Mouse (Mus musculus) liver, embryonic 12.5 days (tissue): ENCODE measurements around the gene Zfhx3. TPM values are rescaled to one million over a fixed set of nuclear protein-coding genes. Genes with fewer than 3 reads are reported as not detected.
A peak's percentile ranks its signal among the peaks of the same experiment; 100 is the strongest.

ENCODE experiments used
- ATAC-seq: fragments of 200-750 bp; cut with Nextera tagmentation; 2 replicates; pipeline ENCODE4 v1.8.0; 2017; ENCODE audit warnings: moderate number of reproducible peaks, mild to moderate bottlenecking, moderate library complexity
- H3K27ac ChIP-seq: fragments of 300-500 bp; sonication (generic); 2 replicates; pipeline ENCODE4 v1.5.1; 2016; ENCODE audit warnings: mild to moderate bottlenecking
- H3K27me3 ChIP-seq: fragments of 300-500 bp; sonication (generic); replicated peaks from 2 replicates; pipeline ENCODE4 v1.6.1; 2016; ENCODE audit warnings: mild to moderate bottlenecking, moderate library complexity
- H3K36me3 ChIP-seq: fragments of 300-500 bp; sonication (generic); 2 replicates; pipeline ENCODE4 v1.6.1; 2016; ENCODE audit warnings: mild to moderate bottlenecking, moderate library complexity
- H3K4me1 ChIP-seq: fragments of 300-500 bp; sonication (generic); 2 replicates; pipeline ENCODE4 v1.6.1; 2016
- H3K4me2 ChIP-seq: fragments of 300-500 bp; sonication (generic); 2 replicates; pipeline ENCODE4 v1.6.1; 2016; ENCODE audit warnings: mild to moderate bottlenecking, moderate library complexity
- H3K4me3 ChIP-seq: fragments of 300-500 bp; sonication (generic); 2 replicates; pipeline ENCODE4 v1.5.1; 2016; ENCODE audit warnings: mild to moderate bottlenecking, moderate library complexity
- H3K9ac ChIP-seq: fragments of 300-500 bp; sonication (generic); 2 replicates; pipeline ENCODE4 v1.6.1; 2016; ENCODE audit warnings: mild to moderate bottlenecking, moderate library complexity
- H3K9me3 ChIP-seq: fragments of 300-500 bp; sonication (generic); replicated peaks from 2 replicates; pipeline ENCODE4 v1.6.1; 2016; ENCODE audit warnings: mild to moderate bottlenecking, moderate library complexity
- WGBS: fragments of 180-500 bp; shearing (Covaris S2); methylation state at CpG from one replicate; pipeline ENCODE4 v1.1.7; 2016; ENCODE audit not compliant: insufficient replicate concordance; 5-methylcytosine and 5-hydroxymethylcytosine counted together
- polyA plus RNA-seq: library from polyadenylated mRNA; unstranded; fragments of >200 nt; fragmentation: Nextera tagmentation; extraction: Ambion mirVana; gene quantifications from 2 replicates; pipeline ENCODE4 v1.2.1, GENCODE M21; 2016

Zfhx3 gene
- polyA plus RNA-seq, 1 experiment from 2014 or later = 2.4 TPM

DNA sequence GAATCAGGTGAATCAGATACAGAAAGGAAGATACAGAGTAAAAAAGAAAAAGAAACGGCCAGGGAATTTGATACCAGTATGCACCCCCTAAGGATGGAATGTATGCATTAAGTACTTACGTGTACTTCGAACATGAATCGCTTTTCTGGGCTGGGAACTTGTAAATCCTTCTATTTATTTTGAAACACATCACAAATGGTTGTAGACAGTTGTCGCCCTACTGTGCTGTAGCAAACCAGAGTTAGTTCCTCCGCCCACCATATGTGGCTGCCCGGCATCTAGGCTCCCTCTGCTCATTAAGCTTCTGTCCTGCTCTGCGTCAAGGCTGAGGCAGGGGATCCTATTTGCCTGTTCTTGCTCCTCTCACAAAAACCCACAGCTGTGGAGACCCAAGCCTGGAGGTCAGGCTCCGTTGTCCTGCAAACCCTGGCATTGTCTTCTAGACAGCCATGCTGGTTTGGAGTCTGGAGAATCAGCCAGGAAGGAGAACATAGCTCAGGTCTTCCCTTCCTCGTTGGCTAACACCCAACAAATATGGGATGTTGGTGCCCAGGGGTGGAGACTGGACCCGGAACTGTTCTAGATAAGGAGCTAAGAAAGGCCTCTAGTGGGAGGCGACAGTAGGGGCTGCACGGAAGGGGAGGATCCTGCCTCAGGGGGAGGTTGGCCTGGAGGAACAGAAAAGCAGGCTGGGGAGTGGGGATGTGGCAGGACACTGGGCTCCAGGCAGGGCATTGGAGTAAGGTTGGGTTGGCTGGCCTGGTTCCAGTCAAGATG is 925.2 kb downstream of the Zfhx3 start:
- Histone ChIP-seq H3K4me3 (no peak overlapping the region), H3K9ac (no peak overlapping the region), H3K4me2 (peak overlapping the region; percentile 34), H3K9me3 (no peaks in the 10 kb centered on the region), H3K36me3 (no peaks in the 10 kb centered on the region), H3K27ac (no peak overlapping the region; the same call in 1 of the 2 replicates), H3K4me1 (peaks cover 27% of the 10 kb centered on the region), H3K27me3 (no peaks in the 10 kb centered on the region)
- peak; percentile 76; the same call in 1 of the 2 replicates for ATAC-seq
- 53% methylated on average over 13 of the region's 13 CpGs for WGBS

DNA sequence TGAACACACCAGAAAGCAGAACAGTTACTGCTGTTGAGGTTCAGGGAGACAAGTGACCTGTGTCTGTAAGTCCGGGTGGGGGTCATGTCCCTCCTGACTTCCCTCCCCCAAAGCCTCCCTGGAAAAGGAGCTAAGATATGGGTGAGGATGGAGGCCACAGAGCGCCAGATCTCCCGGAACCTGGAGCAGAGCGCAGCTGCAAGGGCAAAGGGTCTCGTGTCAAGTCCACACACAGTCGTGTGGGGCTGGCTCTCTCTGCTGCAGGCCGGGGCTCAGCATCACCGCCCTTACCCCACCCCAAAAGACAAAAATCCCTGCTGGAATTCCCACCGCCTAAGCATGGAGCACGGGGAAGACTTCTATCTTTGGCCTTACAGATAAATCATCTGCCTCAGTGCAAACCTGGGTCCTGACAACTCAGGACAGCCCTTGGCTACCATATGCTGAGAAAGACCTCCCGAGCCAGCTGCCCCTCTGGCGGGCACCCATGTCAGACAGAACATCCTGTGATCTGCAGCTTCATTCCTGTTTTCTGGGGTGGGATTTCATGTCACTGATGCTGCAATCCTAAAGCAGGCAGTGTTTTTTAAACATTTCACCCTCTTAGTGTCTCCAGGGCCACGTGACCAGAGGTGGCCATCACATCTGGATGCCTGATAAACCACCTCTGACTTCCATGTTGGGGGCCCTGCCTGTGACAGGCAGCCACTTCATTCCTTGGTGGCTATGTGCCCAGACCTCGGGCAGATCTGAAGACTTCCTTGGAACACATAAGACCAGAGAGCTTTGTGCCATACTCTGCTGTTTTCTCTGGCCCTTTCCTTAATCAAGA is 926.0 kb downstream of the Zfhx3 start:
- Histone ChIP-seq H3K9ac (no peak overlapping the region), H3K4me3 (no peak overlapping the region)

DNA sequence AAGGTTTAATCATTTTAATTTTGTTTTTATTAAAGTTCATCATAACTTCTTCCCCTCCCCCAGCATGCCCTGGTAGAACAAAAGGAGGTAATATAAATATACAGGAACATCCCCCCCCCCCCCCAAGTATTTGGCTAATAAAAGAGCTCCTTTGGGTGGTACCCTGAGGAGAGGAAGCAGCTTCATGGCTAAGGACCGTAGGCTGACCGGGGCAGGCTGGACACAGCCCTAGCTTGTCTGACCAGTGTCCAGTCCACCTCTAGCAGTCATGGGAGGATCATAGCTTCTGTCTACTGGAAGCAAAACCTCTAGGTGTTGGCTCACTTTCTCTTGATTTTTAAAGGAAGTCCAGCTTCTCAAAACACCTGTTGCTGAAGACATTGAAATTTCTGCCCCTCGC is 927.0 kb downstream of the Zfhx3 start:
- no peaks in the 10 kb centered on the region for H3K9me3 ChIP-seq
- no peak overlapping the region for H3K27ac ChIP-seq
- H3K4me2 ChIP-seq = no peak overlapping the region
- H3K9ac ChIP-seq = no peak overlapping the region
- WGBS = 70% methylated on average over 3 of the region's 3 CpGs
- ATAC-seq = no peak
- H3K27me3 ChIP-seq = no peaks in the 10 kb centered on the region
- H3K36me3 ChIP-seq = no peaks in the 10 kb centered on the region; the same call in 1 of the 2 replicates
- H3K4me3 ChIP-seq = no peak overlapping the region
- peaks cover 27% of the 10 kb centered on the region for H3K4me1 ChIP-seq

More for the DNA sequence above, 926.0 kb downstream of the Zfhx3 start:
- Histone ChIP-seq H3K27ac (0 out of 2 replicates have a peak overlapping the region, but pooled peaks have one; percentile 32), H3K4me1 (peaks cover 27% of the 10 kb centered on the region), H3K4me2 (peak overlapping the region; percentile 34), H3K9me3 (no peaks in the 10 kb centered on the region), H3K27me3 (no peaks in the 10 kb centered on the region), H3K36me3 (no peaks in the 10 kb centered on the region)
- no peak for ATAC-seq
- WGBS = 72% methylated on average over 13 of the region's 14 CpGs

DNA sequence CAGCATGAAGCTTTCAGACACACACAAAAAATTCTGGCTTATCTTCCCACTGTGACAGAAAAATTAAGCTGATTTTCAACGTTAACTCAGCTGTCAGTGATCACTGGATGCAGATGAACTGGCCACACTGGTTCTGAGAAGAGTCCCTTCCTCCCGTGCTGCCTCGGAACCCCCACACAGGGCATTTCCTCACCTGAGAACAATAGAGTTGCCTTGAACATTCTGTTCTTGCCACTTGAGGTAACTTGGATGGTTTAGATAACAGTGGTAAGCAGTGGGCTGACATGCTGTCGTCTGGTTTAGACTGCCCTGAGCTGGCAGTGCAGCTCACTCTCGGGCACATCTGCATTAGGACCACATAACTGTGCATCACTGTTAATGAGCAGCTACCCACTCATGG is 927.5 kb downstream of the Zfhx3 start:
- H3K27ac ChIP-seq = no peak overlapping the region
- no peaks in the 10 kb centered on the region for H3K27me3 ChIP-seq
- no peaks in the 10 kb centered on the region; the same call in 1 of the 2 replicates for H3K36me3 ChIP-seq
- H3K4me2 ChIP-seq = no peak overlapping the region
- no peaks in the 10 kb centered on the region for H3K9me3 ChIP-seq
- no peak for ATAC-seq
- no peak overlapping the region for H3K9ac ChIP-seq
- no peak overlapping the region for H3K4me3 ChIP-seq
- 50% methylated on average over 5 of the region's 5 CpGs for WGBS
- H3K4me1 ChIP-seq = peaks cover 27% of the 10 kb centered on the region

DNA sequence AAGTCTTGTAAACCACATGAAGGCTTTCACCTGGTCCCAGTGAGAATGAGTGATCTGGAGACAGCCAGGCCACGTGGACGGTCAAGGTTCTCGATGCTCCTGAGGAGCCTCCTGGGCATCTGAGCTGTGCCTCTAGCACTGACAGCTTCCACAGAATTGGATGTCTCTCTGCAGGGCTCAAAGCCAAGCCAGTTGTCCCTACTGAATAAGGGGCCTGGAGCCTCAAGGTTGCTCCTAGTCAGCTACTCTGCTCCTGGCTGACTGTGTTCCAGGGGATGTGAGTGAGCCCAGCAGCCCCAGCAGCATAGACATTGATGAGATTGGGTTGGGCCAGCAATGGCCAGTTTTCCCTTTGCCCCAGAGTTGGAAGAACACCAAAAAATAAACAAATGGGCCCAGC is 927.9 kb downstream of the Zfhx3 start:
- H3K27me3 ChIP-seq = no peaks in the 10 kb centered on the region
- WGBS = 79% methylated on average over 3 of the region's 3 CpGs
- no peaks in the 10 kb centered on the region; the same call in 1 of the 2 replicates for H3K36me3 ChIP-seq
- no peaks in the 10 kb centered on the region for H3K9me3 ChIP-seq
- H3K4me1 ChIP-seq = peaks cover 29% of the 10 kb centered on the region
- H3K4me3 ChIP-seq = no peak overlapping the region
- no peak overlapping the region for H3K4me2 ChIP-seq
- no peak for ATAC-seq
- no peak overlapping the region for H3K9ac ChIP-seq
- no peak overlapping the region for H3K27ac ChIP-seq

DNA sequence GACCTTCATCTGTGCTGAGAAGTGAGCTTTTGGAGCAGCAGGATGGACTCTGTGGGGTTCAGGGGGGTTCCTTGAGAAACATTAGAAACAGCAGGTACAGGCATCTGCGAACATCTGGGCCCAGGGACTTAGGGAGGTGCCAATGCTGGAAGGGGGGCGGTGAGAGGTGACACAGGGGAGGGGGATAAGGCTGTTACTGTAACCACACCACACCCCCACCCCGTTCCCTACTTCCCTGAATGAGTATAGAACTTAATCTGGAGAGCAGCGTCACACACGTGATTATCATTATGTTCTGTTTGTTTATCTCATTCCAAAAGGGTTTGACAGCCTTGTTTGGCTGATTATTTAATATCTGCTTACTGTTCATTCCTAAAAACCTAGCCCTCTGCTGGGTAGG is 933.3 kb downstream of the Zfhx3 start:
- Histone ChIP-seq H3K27me3 (no peaks in the 10 kb centered on the region), H3K9me3 (no peaks in the 10 kb centered on the region), H3K36me3 (no peaks in the 10 kb centered on the region; the same call in 1 of the 2 replicates), H3K27ac (no peak overlapping the region), H3K9ac (no peak overlapping the region), H3K4me3 (no peak overlapping the region), H3K4me2 (no peak overlapping the region), H3K4me1 (peaks cover 11% of the 10 kb centered on the region)
- peak; percentile 54; the same call in 1 of the 2 replicates for ATAC-seq
- WGBS = 42% methylated on average over 5 of the region's 5 CpGs

DNA sequence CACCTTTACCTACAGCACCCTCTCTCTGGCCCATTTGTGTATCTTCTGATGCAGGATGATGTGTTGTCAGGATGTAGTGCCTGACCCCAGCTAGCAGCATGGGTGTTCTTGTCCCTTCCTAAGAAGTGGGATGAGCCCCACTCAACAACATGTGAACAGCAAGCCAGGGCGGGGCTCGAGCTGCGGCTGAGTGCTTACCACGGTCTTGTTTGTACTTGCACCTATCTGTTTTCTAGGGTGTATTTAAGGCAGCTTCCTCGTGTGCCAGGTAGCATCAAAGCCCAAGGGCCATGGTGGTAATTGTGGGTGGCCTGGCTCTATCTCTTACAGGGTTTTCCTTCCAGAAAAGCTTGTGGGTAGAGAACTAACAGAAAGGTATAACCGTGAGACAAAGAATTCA is 937.7 kb downstream of the Zfhx3 start:
- WGBS = 71% methylated on average over 6 of the region's 6 CpGs
- no peaks in the 10 kb centered on the region for H3K27me3 ChIP-seq
- H3K4me1 ChIP-seq = peaks cover 15% of the 10 kb centered on the region
- no peaks in the 10 kb centered on the region for H3K36me3 ChIP-seq
- no peak for ATAC-seq
- no peak overlapping the region for H3K27ac ChIP-seq
- no peak overlapping the region for H3K4me3 ChIP-seq
- no peak overlapping the region for H3K4me2 ChIP-seq
- H3K9ac ChIP-seq = no peak overlapping the region
- H3K9me3 ChIP-seq = no peaks in the 10 kb centered on the region

DNA sequence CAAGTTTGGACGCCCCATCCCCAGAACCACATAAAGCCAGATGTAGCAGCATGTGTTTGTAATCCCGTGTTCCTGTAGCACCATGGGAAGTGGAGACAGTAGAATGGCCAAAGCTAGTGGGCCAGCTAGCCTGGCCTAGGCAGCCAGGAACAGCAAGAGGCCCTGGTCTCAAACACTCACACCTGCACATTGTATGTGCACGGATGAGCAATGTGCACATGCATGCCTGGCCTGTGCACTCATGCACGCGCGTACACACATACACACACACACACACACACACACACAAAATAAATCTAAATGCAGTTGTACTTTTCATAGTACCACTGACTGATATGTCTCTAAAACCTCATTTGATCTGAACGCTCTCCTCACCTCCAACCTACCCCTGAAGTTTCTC is 938.9 kb downstream of the Zfhx3 start:
- Histone ChIP-seq H3K4me2 (no peak overlapping the region), H3K27ac (no peak overlapping the region), H3K9me3 (no peaks in the 10 kb centered on the region), H3K27me3 (no peaks in the 10 kb centered on the region), H3K4me1 (peaks cover 4% of the 10 kb centered on the region; the same call in 1 of the 2 replicates), H3K4me3 (no peak overlapping the region), H3K36me3 (no peaks in the 10 kb centered on the region), H3K9ac (no peak overlapping the region)
- ATAC-seq = no peak
- 81% methylated on average over 7 of the region's 7 CpGs for WGBS

DNA sequence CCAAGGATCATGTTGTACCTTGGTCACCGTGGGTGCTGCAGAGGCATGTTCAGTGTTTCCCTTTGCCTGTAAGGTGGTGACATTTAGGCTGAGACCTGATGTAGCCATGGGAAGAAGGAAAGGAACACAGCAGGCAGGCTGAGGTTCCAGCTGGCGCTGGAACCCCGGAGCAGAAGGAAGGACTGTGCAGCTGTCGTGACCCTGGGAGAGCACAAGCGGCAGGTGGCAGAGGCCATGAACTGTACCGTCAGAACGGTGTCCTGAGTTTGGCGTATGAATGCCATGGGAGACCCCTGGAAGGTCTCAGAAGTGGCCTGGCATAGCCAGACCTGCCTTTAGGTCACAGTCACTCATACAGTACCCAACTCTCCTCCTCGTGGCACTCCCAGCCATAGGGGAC is 939.6 kb downstream of the Zfhx3 start:
- Histone ChIP-seq H3K27me3 (no peaks in the 10 kb centered on the region), H3K4me3 (no peak overlapping the region), H3K4me2 (no peak overlapping the region), H3K9me3 (no peaks in the 10 kb centered on the region), H3K27ac (no peak overlapping the region), H3K36me3 (no peaks in the 10 kb centered on the region), H3K9ac (no peak overlapping the region), H3K4me1 (peaks cover 9% of the 10 kb centered on the region)
- ATAC-seq = no peak
- 75% methylated on average over 9 of the region's 9 CpGs for WGBS

DNA sequence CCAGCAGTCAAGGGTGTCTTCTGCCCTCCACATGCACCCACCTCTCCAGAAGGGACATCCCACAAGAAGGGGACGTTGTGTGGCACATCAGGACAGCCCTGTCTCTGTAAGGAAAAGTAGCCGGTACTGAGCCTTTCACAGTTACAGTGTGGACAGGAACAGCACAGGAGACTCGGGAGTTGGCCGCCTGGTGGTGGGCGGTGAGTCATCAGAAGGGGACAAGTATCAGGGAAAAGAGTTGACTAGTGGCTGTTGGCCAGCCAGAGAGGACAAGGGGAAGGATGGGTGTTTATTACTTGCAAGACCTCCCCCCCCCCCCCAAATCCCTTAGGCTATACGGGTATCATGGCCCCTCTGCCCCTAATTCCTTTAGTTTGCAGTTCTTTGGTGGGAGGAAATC is 940.9 kb downstream of the Zfhx3 start:
- ATAC-seq = no peak
- Histone ChIP-seq H3K27ac (no peak overlapping the region), H3K4me1 (peaks cover 12% of the 10 kb centered on the region), H3K27me3 (no peaks in the 10 kb centered on the region), H3K4me2 (no peak overlapping the region), H3K9me3 (no peaks in the 10 kb centered on the region), H3K4me3 (no peak overlapping the region), H3K9ac (no peak overlapping the region), H3K36me3 (no peaks in the 10 kb centered on the region)
- WGBS = 62% methylated on average over 6 of the region's 6 CpGs

DNA sequence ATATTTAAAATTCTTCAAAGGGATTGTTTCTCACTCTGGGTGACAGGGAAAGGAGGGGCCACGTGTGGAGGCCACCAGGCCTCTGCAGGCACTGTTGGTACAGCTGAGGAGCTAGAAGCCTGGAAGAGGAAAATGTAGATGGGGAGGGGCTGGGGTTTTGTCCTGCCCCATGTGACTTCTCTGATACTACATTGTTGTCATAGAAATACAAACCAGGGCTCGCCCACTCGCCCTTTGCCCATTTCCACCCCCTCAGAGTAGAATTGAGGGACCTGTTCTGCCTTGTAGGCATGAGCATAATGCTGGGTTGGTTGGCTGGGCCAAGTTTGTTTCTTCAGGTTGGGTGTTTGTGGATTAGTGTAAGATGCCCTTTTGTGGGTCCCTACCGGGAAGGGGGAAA is 942.5 kb downstream of the Zfhx3 start:
- H3K36me3 ChIP-seq = no peaks in the 10 kb centered on the region
- H3K9me3 ChIP-seq = no peaks in the 10 kb centered on the region
- no peak for ATAC-seq
- H3K4me2 ChIP-seq = no peak overlapping the region
- H3K4me3 ChIP-seq = no peak overlapping the region
- peaks cover 12% of the 10 kb centered on the region for H3K4me1 ChIP-seq
- H3K9ac ChIP-seq = no peak overlapping the region
- no peak overlapping the region for H3K27ac ChIP-seq
- 46% methylated on average over 4 of the region's 4 CpGs for WGBS
- H3K27me3 ChIP-seq = no peaks in the 10 kb centered on the region

DNA sequence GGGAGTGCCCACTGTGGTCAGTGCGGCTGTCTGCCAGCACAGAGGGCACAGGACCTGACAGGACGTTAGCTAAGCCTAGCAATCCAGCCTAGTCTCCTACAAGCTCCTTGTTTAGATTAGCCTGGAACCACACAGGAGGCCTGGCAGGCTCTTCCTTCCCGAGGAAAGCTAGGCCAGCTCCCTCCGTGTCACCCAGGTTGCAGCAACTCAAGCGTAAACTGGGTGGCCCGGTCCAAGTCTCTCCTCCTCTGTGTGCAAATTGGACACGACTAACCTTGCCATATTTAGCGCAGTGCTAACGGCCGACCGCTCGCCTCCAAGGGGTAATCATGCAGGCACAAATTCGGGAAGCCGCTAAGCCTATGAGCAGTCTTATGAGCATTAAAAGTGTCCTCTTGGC is 943.0 kb downstream of the Zfhx3 start:
- H3K4me3 ChIP-seq = no peak overlapping the region
- no peaks in the 10 kb centered on the region for H3K36me3 ChIP-seq
- no peak overlapping the region for H3K9ac ChIP-seq
- H3K27me3 ChIP-seq = no peaks in the 10 kb centered on the region
- no peak overlapping the region for H3K4me2 ChIP-seq
- ATAC-seq = no peak
- no peaks in the 10 kb centered on the region for H3K9me3 ChIP-seq
- WGBS = 82% methylated on average over 14 of the region's 14 CpGs
- no peak overlapping the region for H3K27ac ChIP-seq
- H3K4me1 ChIP-seq = peaks cover 12% of the 10 kb centered on the region
